Mouse (Mus musculus) frontal cortex, postnatal 25 days (tissue): ENCODE results near the gene Pla2g6.

Experiments used
- DNase-seq, 2 experiments: peaks; one replicate each; pipeline ENCODE4 v3.0.0; 2022; ENCODE audit warnings: low spot score in 2 of 2

Gene Pla2g6

GRCm38 (mm10) chr15:79350866-79351265, 22.7 kb upstream of the Pla2g6 start:
- DNase-seq = no peak

- DNase-seq = no peak
Measured at GRCm38 (mm10) chr15:79348651-79349050, 20.5 kb upstream of the Pla2g6 start.

GRCm38 (mm10) chr15:79347845-79348506, 19.8 kb upstream of the Pla2g6 start:
- DNase-seq = no peak

- DNase-seq = peak; percentile 64 to 69
Measured at GRCm38 (mm10) chr15:79347165-79347844, 19.1 kb upstream of the Pla2g6 start.

- DNase-seq = no peak
Measured at GRCm38 (mm10) chr15:79346051-79346793, 18.0 kb upstream of the Pla2g6 start, which contains the start of gene Maff. TSS of gene Maff (plus strand) at chr15:79346621.

- no peak for DNase-seq
Measured at GRCm38 (mm10) chr15:79344627-79345026, 16.4 kb upstream of the Pla2g6 start.

GRCm38 (mm10) chr15:79342641-79343337, 14.6 kb upstream of the Pla2g6 start:
- DNase-seq = no peak

- no peak for DNase-seq
Measured at GRCm38 (mm10) chr15:79338978-79339377, 10.8 kb upstream of the Pla2g6 start.

- no peak for DNase-seq
Measured at GRCm38 (mm10) chr15:79335061-79335655, 7.0 kb upstream of the Pla2g6 start.

GRCm38 (mm10) chr15:79333409-79333808, 5.2 kb upstream of the Pla2g6 start:
- DNase-seq = no peak

- DNase-seq = no peak
Measured at GRCm38 (mm10) chr15:79330521-79330920, 2.3 kb upstream of the Pla2g6 start.

GRCm38 (mm10) chr15:79329979-79330363, 1.8 kb upstream of the Pla2g6 start:
- DNase-seq = no peak

GRCm38 (mm10) chr15:79329346-79329978, 1.3 kb upstream of the Pla2g6 start:
- DNase-seq = no peak

- no peak for DNase-seq
Measured at GRCm38 (mm10) chr15:79328939-79329275, 717 bp upstream of the Pla2g6 start.

GRCm38 (mm10) chr15:79326971-79327961, 924 bp downstream of the Pla2g6 start:
- no peak for DNase-seq

GRCm38 (mm10) chr15:79326264-79326663, 1.9 kb downstream of the Pla2g6 start:
- DNase-seq = no peak

- DNase-seq = no peak
Measured at GRCm38 (mm10) chr15:79325742-79326141, 2.4 kb downstream of the Pla2g6 start.

GRCm38 (mm10) chr15:79324373-79324772, 3.8 kb downstream of the Pla2g6 start:
- no peak for DNase-seq

GRCm38 (mm10) chr15:79323791-79324155, 4.4 kb downstream of the Pla2g6 start:
- no peak for DNase-seq
